ENCODE assay signal across 8 mouse cellular contexts in genomic region chr5:124483655-124484396, GRCm38 (mm10). TPM values are rescaled to one million over a fixed set of nuclear protein-coding genes. Genes with fewer than 3 reads are reported as not detected.
DNase-seq lines count a peak whose midpoint lies in the region; ATAC-seq and TF ChIP-seq lines count a peak whose summit lies in the region.

No protein-coding gene starts in this region.

- DNase-seq in heart, postnatal 14 days, result no peak
- DNase-seq in liver, embryonic 11.5 days (ENCODE audit: low spot score), result no peak
- no peak for DNase-seq in retina, postnatal 1 day
- DNase-seq in thymus, postnatal 0 days (ENCODE audit: low spot score), result no peak

- H3K36me3 ChIP-seq in heart, embryonic 11.5 days (ENCODE audit: control insufficient read depth, insufficient read depth, low read length), result no peaks in the 10 kb centered on the region
- H3K36me3 ChIP-seq in E14TG2a.4 (ENCODE audit: insufficient read depth, low read length), result peaks cover 19% of the 10 kb centered on the region
- peaks cover 2% of the 10 kb centered on the region for H3K36me3 ChIP-seq in forebrain, embryonic 12.5 days (replicated peaks)
- no peaks in the 10 kb centered on the region for H3K36me3 ChIP-seq in liver, embryonic 11.5 days (ENCODE audit: control insufficient read depth, insufficient read depth, low read length)
- H3K36me3 ChIP-seq in stomach, embryonic 16.5 days (ENCODE audit: control insufficient read depth, insufficient read depth, low read length), result no peaks in the 10 kb centered on the region

- 0 out of 2 replicates have a peak, but pooled peaks cover 2% of the 10 kb centered on the region for H3K4me1 ChIP-seq in heart, embryonic 11.5 days (ENCODE audit: control insufficient read depth, insufficient read depth, low read length)
- peaks cover 38% of the 10 kb centered on the region for H3K4me1 ChIP-seq in E14TG2a.4 (replicated peaks; ENCODE audit: low read depth, low read length)
- peaks cover 20% of the 10 kb centered on the region for H3K4me1 ChIP-seq in forebrain, embryonic 12.5 days
- H3K4me1 ChIP-seq in liver, embryonic 11.5 days (replicated peaks; ENCODE audit: control insufficient read depth, insufficient read depth, low read length), result peaks cover 6% of the 10 kb centered on the region
- H3K4me1 ChIP-seq in stomach, embryonic 16.5 days (ENCODE audit: control insufficient read depth, insufficient read depth, low read length), result peaks cover 9% of the 10 kb centered on the region

- H3K4me3 ChIP-seq in heart, embryonic 11.5 days (ENCODE audit: low read depth, low read length), result peak overlapping the region; percentile 68
- peak overlapping the region; percentile 84 for H3K4me3 ChIP-seq in E14TG2a.4 (replicated peaks; ENCODE audit: low read length)
- peak overlapping the region; percentile 67 for H3K4me3 ChIP-seq in forebrain, embryonic 12.5 days (replicated peaks)
- peak overlapping the region; percentile 67 for H3K4me3 ChIP-seq in liver, embryonic 11.5 days (ENCODE audit: low read depth, low read length)
- peak overlapping the region; percentile 57 for H3K4me3 ChIP-seq in stomach, embryonic 16.5 days (replicated peaks; ENCODE audit: low read length)

- peak overlapping the region; percentile 71 for H3K4me2 ChIP-seq in heart, embryonic 11.5 days
- peak overlapping the region; percentile 70 for H3K4me2 ChIP-seq in forebrain, embryonic 12.5 days
- H3K4me2 ChIP-seq in liver, embryonic 11.5 days, result peak overlapping the region; percentile 93
- H3K4me2 ChIP-seq in stomach, embryonic 16.5 days (ENCODE audit: low read depth, low read length), result peak overlapping the region; percentile 85

- H3K27me3 ChIP-seq in heart, embryonic 11.5 days (ENCODE audit: control insufficient read depth, insufficient read depth, low read length), result no peaks in the 10 kb centered on the region
- H3K27me3 ChIP-seq in E14TG2a.4 (ENCODE audit: insufficient read depth, low read length), result no peaks in the 10 kb centered on the region
- no peaks in the 10 kb centered on the region for H3K27me3 ChIP-seq in forebrain, embryonic 12.5 days
- H3K27me3 ChIP-seq in liver, embryonic 11.5 days (replicated peaks; ENCODE audit: control insufficient read depth, insufficient read depth, low read length), result no peaks in the 10 kb centered on the region
- H3K27me3 ChIP-seq in stomach, embryonic 16.5 days (ENCODE audit: control insufficient read depth, insufficient read depth, low read length), result no peaks in the 10 kb centered on the region

- ATAC-seq in heart, embryonic 11.5 days (replicated peaks; ENCODE audit: insufficient number of reproducible peaks, low FRiP score, low TSS enrichment), result peak; percentile 9; the same call in 1 of the 2 replicates
- peak; percentile 53 for ATAC-seq in forebrain, embryonic 12.5 days (ENCODE audit: low FRiP score)
- ATAC-seq in liver, embryonic 11.5 days (replicated peaks; ENCODE audit: low FRiP score), result peak; percentile 35
- peak; percentile 41; the same call in 1 of the 2 replicates for ATAC-seq in stomach, embryonic 16.5 days (ENCODE audit: insufficient read depth, low FRiP score)

- TF ChIP-seq CTCF in E14TG2a.4 (conservative IDR thresholded peaks at IDR 0.05; ENCODE audit: low read length), result no peak

- 6% methylated on average over 15 of the region's 15 CpGs for WGBS in heart, embryonic 11.5 days (ENCODE audit: insufficient replicate concordance)
- whole genome bisulfite sequencing in forebrain, embryonic 12.5 days, result 8% methylated on average over 15 of the region's 15 CpGs
- 8% methylated on average over 15 of the region's 15 CpGs for WGBS in liver, embryonic 11.5 days
- WGBS in stomach, embryonic 16.5 days, result 7% methylated on average over 15 of the region's 15 CpGs

- H3K27ac ChIP-seq in heart, embryonic 11.5 days (ENCODE audit: low read depth, low read length), result peak overlapping the region; percentile 94
- peak overlapping the region; percentile 99 for H3K27ac ChIP-seq in forebrain, embryonic 12.5 days
- peak overlapping the region; percentile 99 for H3K27ac ChIP-seq in liver, embryonic 11.5 days (ENCODE audit: low read depth, low read length)
- peak overlapping the region; percentile 98 for H3K27ac ChIP-seq in stomach, embryonic 16.5 days (ENCODE audit: low read length)

- H3K9me3 ChIP-seq in heart, embryonic 11.5 days (replicated peaks; ENCODE audit: control insufficient read depth, low read length), result no peaks in the 10 kb centered on the region
- H3K9me3 ChIP-seq in E14TG2a.4 (ENCODE audit: low read length), result no peaks in the 10 kb centered on the region
- no peaks in the 10 kb centered on the region for H3K9me3 ChIP-seq in forebrain, embryonic 12.5 days
- H3K9me3 ChIP-seq in liver, embryonic 11.5 days (ENCODE audit: control insufficient read depth, low read length), result no peaks in the 10 kb centered on the region
- no peaks in the 10 kb centered on the region for H3K9me3 ChIP-seq in stomach, embryonic 16.5 days (replicated peaks; ENCODE audit: control insufficient read depth, low read length)

- intact Hi-C loops in heart, postnatal 14 days (cut with DNase I), result loop anchor here (2.0 kb wide), 2 partner anchors 45 to 47 kb away; partner anchors contain the start of genes Kmt5a and Rilpl1

- H3K9ac ChIP-seq in heart, embryonic 11.5 days (ENCODE audit: low read depth, low read length), result peak overlapping the region; percentile 93
- peak overlapping the region; percentile 89 for H3K9ac ChIP-seq in forebrain, embryonic 12.5 days
- peak overlapping the region; percentile 86 for H3K9ac ChIP-seq in liver, embryonic 11.5 days (ENCODE audit: low read depth, low read length)
- peak overlapping the region; percentile 79 for H3K9ac ChIP-seq in stomach, embryonic 16.5 days (ENCODE audit: low read length)

RNA-seq across cellular contexts. Expression of gene Snrnp35, which starts 0.9 kb away (rescaled TPM):
- polyA plus RNA-seq in heart, embryonic 11.5 days (2014; fragmentation: Nextera tagmentation; extraction: Ambion mirVana), result 12.4 and 12.8 TPM in 2 replicates
- total RNA-seq in heart, postnatal 14 days (2021), result 10 to 100 TPM in 1 of 2 experiments, 1 to 10 TPM in 1; 9.6 to 13.1 TPM
- 32.0 and 33.1 TPM in 2 replicates for polyA plus RNA-seq in forebrain, embryonic 12.5 days (2016; fragmentation: Nextera tagmentation; extraction: Ambion mirVana)
- 13.6 and 14.0 TPM in 2 replicates for polyA plus RNA-seq in liver, embryonic 11.5 days (2014; fragmentation: Nextera tagmentation; extraction: Ambion mirVana)
- polyA plus RNA-seq in stomach, embryonic 16.5 days (2015; fragmentation: Nextera tagmentation; extraction: Ambion mirVana), result 22.0 and 24.3 TPM in 2 replicates
- polyA plus RNA-seq in thymus, postnatal 0 days (2015; fragmentation: Nextera tagmentation; extraction: Ambion mirVana), result 17.5 and 17.8 TPM in 2 replicates

RNA-seq across cellular contexts. Expression of gene Rilpl2, which starts 5.7 kb away (rescaled TPM):
- 15.5 and 16.3 TPM in 2 replicates for polyA plus RNA-seq in heart, embryonic 11.5 days (2014; fragmentation: Nextera tagmentation; extraction: Ambion mirVana)
- 1 to 10 TPM; 8.8 to 9.5 TPM for total RNA-seq in heart, postnatal 14 days (2021)
- 18.6 and 20.4 TPM in 2 replicates for polyA plus RNA-seq in forebrain, embryonic 12.5 days (2016; fragmentation: Nextera tagmentation; extraction: Ambion mirVana)
- 18.7 and 19.8 TPM in 2 replicates for polyA plus RNA-seq in liver, embryonic 11.5 days (2014; fragmentation: Nextera tagmentation; extraction: Ambion mirVana)
- 27.4 and 32.0 TPM in 2 replicates for polyA plus RNA-seq in stomach, embryonic 16.5 days (2015; fragmentation: Nextera tagmentation; extraction: Ambion mirVana)
- polyA plus RNA-seq in thymus, postnatal 0 days (2015; fragmentation: Nextera tagmentation; extraction: Ambion mirVana), result 39.5 and 40.2 TPM in 2 replicates

RNA-seq across cellular contexts. Expression of gene Kmt5a, which starts 44.1 kb away (rescaled TPM):
- 89.5 and 93.9 TPM in 2 replicates for polyA plus RNA-seq in heart, embryonic 11.5 days (2014; fragmentation: Nextera tagmentation; extraction: Ambion mirVana)
- total RNA-seq in heart, postnatal 14 days (2021), result 100 to 1,000 TPM; 161 to 185 TPM
- 41.9 and 59.7 TPM in 2 replicates for polyA plus RNA-seq in forebrain, embryonic 12.5 days (2016; fragmentation: Nextera tagmentation; extraction: Ambion mirVana)
- polyA plus RNA-seq in liver, embryonic 11.5 days (2014; fragmentation: Nextera tagmentation; extraction: Ambion mirVana), result 132 and 145 TPM in 2 replicates
- 50.4 and 51.7 TPM in 2 replicates for polyA plus RNA-seq in stomach, embryonic 16.5 days (2015; fragmentation: Nextera tagmentation; extraction: Ambion mirVana)
- polyA plus RNA-seq in thymus, postnatal 0 days (2015; fragmentation: Nextera tagmentation; extraction: Ambion mirVana), result 47.9 and 50.8 TPM in 2 replicates

RNA-seq across cellular contexts. Expression of gene Rilpl1, which starts 47.4 kb away (rescaled TPM):
- polyA plus RNA-seq in heart, embryonic 11.5 days (2014; fragmentation: Nextera tagmentation; extraction: Ambion mirVana), result 25.3 and 27.6 TPM in 2 replicates
- 100 to 1,000 TPM; 167 to 179 TPM for total RNA-seq in heart, postnatal 14 days (2021)
- polyA plus RNA-seq in forebrain, embryonic 12.5 days (2016; fragmentation: Nextera tagmentation; extraction: Ambion mirVana), result 17.4 and 17.8 TPM in 2 replicates
- polyA plus RNA-seq in liver, embryonic 11.5 days (2014; fragmentation: Nextera tagmentation; extraction: Ambion mirVana), result 9.8 and 10.6 TPM in 2 replicates
- polyA plus RNA-seq in stomach, embryonic 16.5 days (2015; fragmentation: Nextera tagmentation; extraction: Ambion mirVana), result 8.9 and 11.0 TPM in 2 replicates
- 4.6 and 4.8 TPM in 2 replicates for polyA plus RNA-seq in thymus, postnatal 0 days (2015; fragmentation: Nextera tagmentation; extraction: Ambion mirVana)

RNA-seq across cellular contexts. Expression of gene Tmed2, which starts 56.7 kb away (rescaled TPM):
- polyA plus RNA-seq in heart, embryonic 11.5 days (2014; fragmentation: Nextera tagmentation; extraction: Ambion mirVana), result 490 and 526 TPM in 2 replicates
- 100 to 1,000 TPM; 170 to 175 TPM for total RNA-seq in heart, postnatal 14 days (2021)
- polyA plus RNA-seq in forebrain, embryonic 12.5 days (2016; fragmentation: Nextera tagmentation; extraction: Ambion mirVana), result 404 and 414 TPM in 2 replicates
- polyA plus RNA-seq in liver, embryonic 11.5 days (2014; fragmentation: Nextera tagmentation; extraction: Ambion mirVana), result 521 and 566 TPM in 2 replicates
- 641 and 673 TPM in 2 replicates for polyA plus RNA-seq in stomach, embryonic 16.5 days (2015; fragmentation: Nextera tagmentation; extraction: Ambion mirVana)
- 489 and 490 TPM in 2 replicates for polyA plus RNA-seq in thymus, postnatal 0 days (2015; fragmentation: Nextera tagmentation; extraction: Ambion mirVana)
